Mouse (Mus musculus) neural tube, embryonic 13.5 days (tissue): ENCODE results near the gene Acin1. TPM values are rescaled to one million over a fixed set of nuclear protein-coding genes. Genes with fewer than 3 reads are reported as not detected.

Source experiments
- ATAC-seq: fragments of 200-750 bp; cut with Nextera tagmentation; 2 replicates; pipeline ENCODE4 v1.8.0; 2017; ENCODE audit warnings: low read depth, mild to moderate bottlenecking, moderate TSS enrichment, moderate library complexity
- H3K27ac ChIP-seq: fragments of 300-500 bp; sonication (generic); replicated peaks from 2 replicates; pipeline ENCODE4 v1.5.1; 2015; ENCODE audit warnings: moderate library complexity, mild to moderate bottlenecking, inconsistent platforms
- H3K27me3 ChIP-seq: fragments of 300-500 bp; sonication (generic); 2 replicates; pipeline ENCODE4 v1.6.1; 2015; ENCODE audit warnings: mild to moderate bottlenecking, inconsistent platforms
- H3K36me3 ChIP-seq: fragments of 300-500 bp; sonication (generic); 2 replicates; pipeline ENCODE4 v1.6.1; 2015; ENCODE audit warnings: mild to moderate bottlenecking, inconsistent platforms
- H3K4me1 ChIP-seq: fragments of 300-500 bp; sonication (generic); replicated peaks from 2 replicates; pipeline ENCODE4 v1.6.1; 2015; ENCODE audit warnings: inconsistent platforms
- H3K4me2 ChIP-seq: fragments of 300-500 bp; sonication (generic); 2 replicates; pipeline ENCODE4 v1.6.1; 2015; ENCODE audit warnings: inconsistent platforms, mild to moderate bottlenecking, moderate library complexity
- H3K4me3 ChIP-seq: fragments of 300-500 bp; sonication (generic); 2 replicates; pipeline ENCODE4 v1.5.1; 2015; ENCODE audit warnings: mild to moderate bottlenecking, inconsistent platforms
- H3K9ac ChIP-seq: fragments of 300-500 bp; sonication (generic); 2 replicates; pipeline ENCODE4 v1.6.1; 2015; ENCODE audit warnings: moderate library complexity, mild to moderate bottlenecking, inconsistent platforms
- H3K9me3 ChIP-seq: fragments of 300-500 bp; sonication (generic); 2 replicates; pipeline ENCODE4 v1.6.1; 2016; ENCODE audit warnings: inconsistent platforms
- WGBS: fragments of 180-500 bp; shearing (Covaris S2); methylation state at CpG from one replicate; pipeline ENCODE4 v1.1.7; 2015; 5-methylcytosine and 5-hydroxymethylcytosine counted together
- polyA plus RNA-seq: library from polyadenylated mRNA; unstranded; fragments of >200 nt; fragmentation: Nextera tagmentation; extraction: Ambion mirVana; gene quantifications from 2 replicates; pipeline ENCODE4 v1.2.1, GENCODE M21; 2015

The Acin1 gene
- 140 and 146 TPM in 2 replicates for polyA plus RNA-seq

- WGBS = under 1% methylated on average over 44 of the region's 44 CpGs
- Histone ChIP-seq H3K9ac (peak within 1 kb of the TSS; percentile 87), H3K4me1 (peaks cover 49% of the 10 kb centered on the region), H3K36me3 (peaks cover 42% of the 10 kb centered on the region), H3K4me2 (peak within 1 kb of the TSS; percentile 69), H3K4me3 (peak within 1 kb of the TSS; percentile 77), H3K9me3 (no peaks in the 10 kb centered on the region), H3K27me3 (no peaks in the 10 kb centered on the region), H3K27ac (peak within 1 kb of the TSS; percentile 95)
- ATAC-seq = peak; percentile 98
These were observed at the start of gene Acin1 for GRCm38 (mm10) chr14:54686522-54687143. Gene Acin1 (minus strand): TSS chr14:54686931.

- ATAC-seq = no peak
- H3K9me3 ChIP-seq = no peaks in the 10 kb centered on the region
- peaks cover 13% of the 10 kb centered on the region for H3K4me1 ChIP-seq
- WGBS = 85% methylated on average over 4 of the region's 4 CpGs
- H3K27ac ChIP-seq = no peak overlapping the region
- no peaks in the 10 kb centered on the region for H3K27me3 ChIP-seq
- no peak overlapping the region for H3K9ac ChIP-seq
- no peak overlapping the region for H3K4me3 ChIP-seq
- H3K4me2 ChIP-seq = no peak overlapping the region
- no peaks in the 10 kb centered on the region for H3K36me3 ChIP-seq
These were observed 48.5 kb upstream of the Acin1 start for GRCm38 (mm10) chr14:54735221-54735620.

DNA sequence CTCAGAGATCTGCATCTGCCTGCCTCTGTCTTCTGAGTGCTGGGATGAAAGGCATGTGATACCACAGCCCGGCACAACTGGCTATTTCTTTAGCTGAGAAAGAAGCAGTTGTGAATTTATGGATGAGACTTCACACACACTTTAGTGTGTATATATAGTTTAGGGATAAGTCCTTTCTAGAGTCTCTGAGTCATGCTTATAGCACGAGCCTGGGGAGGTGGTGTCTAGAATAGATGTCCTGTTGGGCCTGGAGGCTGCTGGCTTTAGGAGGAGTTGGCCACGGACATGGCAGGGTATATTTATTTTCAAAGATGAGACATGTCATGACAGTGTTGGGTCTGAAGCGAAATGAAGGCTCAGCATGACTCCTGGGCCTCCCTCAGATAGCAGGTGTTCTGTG, 47.3 kb upstream of the Acin1 start:
- no peak overlapping the region for H3K4me2 ChIP-seq
- no peaks in the 10 kb centered on the region for H3K9me3 ChIP-seq
- H3K27ac ChIP-seq = no peak overlapping the region
- H3K27me3 ChIP-seq = no peaks in the 10 kb centered on the region
- no peak for ATAC-seq
- peaks cover 13% of the 10 kb centered on the region for H3K4me1 ChIP-seq
- no peak overlapping the region for H3K9ac ChIP-seq
- no peaks in the 10 kb centered on the region for H3K36me3 ChIP-seq
- 64% methylated on average over 4 of the region's 4 CpGs for WGBS
- no peak overlapping the region for H3K4me3 ChIP-seq

GRCm38 (mm10) chr14:54732206-54732605, 45.5 kb upstream of the Acin1 start:
- Histone ChIP-seq H3K27me3 (no peaks in the 10 kb centered on the region), H3K4me1 (peaks cover 10% of the 10 kb centered on the region), H3K36me3 (no peaks in the 10 kb centered on the region), H3K9me3 (no peaks in the 10 kb centered on the region), H3K9ac (no peak overlapping the region), H3K4me2 (no peak overlapping the region), H3K4me3 (no peak overlapping the region), H3K27ac (no peak overlapping the region)
- ATAC-seq = no peak
- WGBS = 89% methylated on average over 8 of the region's 8 CpGs

DNA sequence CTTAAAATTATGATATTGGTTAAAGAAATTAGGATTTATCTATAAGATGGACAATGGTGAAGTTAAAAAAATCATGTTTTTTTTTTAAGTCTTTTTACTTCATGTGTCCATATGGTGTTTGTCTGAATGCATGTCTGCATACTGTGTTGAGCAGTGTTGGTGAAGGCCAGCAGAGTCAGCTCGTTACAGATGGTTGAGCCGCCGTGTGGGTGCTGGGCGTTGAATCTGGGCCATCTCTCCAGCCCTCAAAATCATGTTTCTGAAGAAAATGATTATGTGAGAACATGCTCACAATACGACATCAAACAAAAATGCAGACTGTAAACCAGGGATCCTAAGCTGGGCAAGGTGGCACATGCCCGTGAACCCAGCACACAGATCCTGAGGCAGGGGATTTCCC, 43.6 kb upstream of the Acin1 start:
- no peaks in the 10 kb centered on the region for H3K9me3 ChIP-seq
- H3K36me3 ChIP-seq = no peaks in the 10 kb centered on the region
- no peak for ATAC-seq
- H3K27ac ChIP-seq = no peak overlapping the region
- WGBS = 94% methylated on average over 6 of the region's 6 CpGs
- no peaks in the 10 kb centered on the region for H3K27me3 ChIP-seq
- no peak overlapping the region for H3K4me3 ChIP-seq
- H3K4me2 ChIP-seq = no peak overlapping the region
- no peaks in the 10 kb centered on the region for H3K4me1 ChIP-seq
- no peak overlapping the region for H3K9ac ChIP-seq

DNA sequence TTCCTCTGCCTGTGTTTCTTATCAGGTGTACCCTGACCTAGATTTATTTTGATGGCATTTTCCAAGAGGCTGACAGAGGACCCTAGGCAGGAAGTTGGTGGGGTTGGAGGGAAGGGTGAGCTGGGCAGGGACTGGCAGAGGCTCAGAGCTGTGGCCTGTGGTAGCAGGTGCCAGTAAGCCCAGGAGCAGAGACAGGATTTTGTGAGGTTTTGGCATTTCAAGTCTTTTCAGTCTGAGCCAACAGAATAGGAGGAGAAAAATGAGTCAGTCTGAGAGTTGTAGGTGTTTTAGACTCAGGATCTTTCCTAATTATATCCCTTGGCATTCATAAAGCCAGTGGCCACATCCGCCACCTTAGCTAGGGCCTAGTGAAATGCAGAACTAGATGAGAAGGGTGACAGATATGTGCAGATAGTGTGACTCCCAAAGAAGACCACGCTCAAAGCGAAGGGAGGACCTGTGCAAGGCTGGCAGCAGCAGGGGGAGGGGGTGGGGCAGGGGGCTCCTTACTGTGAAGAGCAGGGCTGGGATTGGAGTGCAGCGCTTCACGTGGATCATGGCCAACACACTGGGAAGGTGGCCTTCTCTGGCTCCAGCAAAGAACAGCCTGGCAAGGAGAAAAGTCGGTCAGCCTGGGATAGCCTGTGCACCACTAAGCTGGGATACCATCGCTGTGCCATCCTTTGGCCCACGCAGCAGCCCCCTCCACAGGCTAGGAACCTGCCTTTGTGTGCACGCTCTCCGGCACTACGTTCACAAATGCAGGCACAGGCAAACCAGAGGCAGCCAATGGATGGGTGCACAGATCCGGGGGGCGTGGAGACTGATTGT, 42.3 kb upstream of the Acin1 start:
- Histone ChIP-seq H3K4me1 (no peaks in the 10 kb centered on the region), H3K9ac (no peak overlapping the region), H3K36me3 (no peaks in the 10 kb centered on the region), H3K9me3 (no peaks in the 10 kb centered on the region), H3K4me2 (no peak overlapping the region), H3K27me3 (no peaks in the 10 kb centered on the region), H3K4me3 (no peak overlapping the region), H3K27ac (no peak overlapping the region)
- WGBS = 79% methylated on average over 13 of the region's 13 CpGs
- no peak for ATAC-seq

- H3K9ac ChIP-seq = no peak overlapping the region
- WGBS = 79% methylated on average over 5 of the region's 5 CpGs
- no peaks in the 10 kb centered on the region for H3K4me1 ChIP-seq
- no peak overlapping the region for H3K27ac ChIP-seq
- no peak overlapping the region for H3K4me3 ChIP-seq
- no peaks in the 10 kb centered on the region for H3K9me3 ChIP-seq
- H3K4me2 ChIP-seq = no peak overlapping the region
- H3K27me3 ChIP-seq = no peaks in the 10 kb centered on the region
- ATAC-seq = no peak
- no peaks in the 10 kb centered on the region for H3K36me3 ChIP-seq
These were observed 40.8 kb upstream of the Acin1 start for GRCm38 (mm10) chr14:54727565-54727964.

DNA sequence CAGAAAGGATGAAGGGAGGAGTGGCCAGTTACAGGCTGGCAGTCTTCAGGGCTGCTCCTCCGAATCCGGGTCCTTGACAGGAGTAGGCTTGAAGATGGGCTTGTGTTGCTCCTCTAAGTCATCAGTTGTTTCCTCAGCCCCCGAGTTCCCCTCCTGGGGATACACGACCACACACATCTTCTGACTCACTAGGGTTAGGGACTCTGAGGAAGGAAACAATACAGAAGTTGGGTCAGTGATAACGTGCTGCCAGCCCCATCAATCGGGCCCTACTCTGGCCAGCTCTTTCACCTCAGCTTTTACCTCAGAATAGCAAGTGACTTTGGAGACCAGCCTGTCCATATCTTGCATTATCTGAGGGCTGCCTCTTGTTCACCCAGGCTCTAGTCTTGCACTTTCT, 37.3 kb upstream of the Acin1 start:
- no peak overlapping the region for H3K27ac ChIP-seq
- 85% methylated on average over 6 of the region's 6 CpGs for WGBS
- H3K4me1 ChIP-seq = no peaks in the 10 kb centered on the region
- H3K4me3 ChIP-seq = no peak overlapping the region
- ATAC-seq = no peak
- no peaks in the 10 kb centered on the region for H3K27me3 ChIP-seq
- H3K9ac ChIP-seq = no peak overlapping the region
- no peak overlapping the region for H3K4me2 ChIP-seq
- H3K36me3 ChIP-seq = no peaks in the 10 kb centered on the region
- no peaks in the 10 kb centered on the region for H3K9me3 ChIP-seq

DNA sequence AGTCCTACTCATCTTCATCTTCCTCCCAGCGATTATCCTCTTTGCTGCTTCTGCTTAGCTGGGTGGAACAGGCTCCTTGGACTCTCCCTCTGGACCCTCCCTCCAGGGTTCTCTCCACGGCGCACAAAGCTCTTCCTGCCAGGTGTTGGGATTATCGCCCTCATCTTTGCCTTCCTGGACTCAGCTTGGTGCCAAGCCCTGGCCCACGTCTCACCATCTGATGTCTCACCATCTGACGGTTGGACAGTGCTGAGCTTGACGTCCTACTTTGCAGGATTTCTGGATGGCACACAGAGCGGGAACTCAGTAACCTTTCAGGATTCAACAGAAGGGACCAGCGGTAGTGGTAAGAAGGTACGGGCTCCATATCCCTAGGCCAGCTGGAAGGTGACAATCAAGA, 35.0 kb upstream of the Acin1 start:
- no peak for ATAC-seq
- no peak overlapping the region for H3K27ac ChIP-seq
- no peak overlapping the region for H3K4me3 ChIP-seq
- no peaks in the 10 kb centered on the region for H3K9me3 ChIP-seq
- 82% methylated on average over 10 of the region's 10 CpGs for WGBS
- H3K36me3 ChIP-seq = no peaks in the 10 kb centered on the region
- no peaks in the 10 kb centered on the region for H3K27me3 ChIP-seq
- no peak overlapping the region for H3K9ac ChIP-seq
- H3K4me2 ChIP-seq = no peak overlapping the region
- H3K4me1 ChIP-seq = no peaks in the 10 kb centered on the region

GRCm38 (mm10) chr14:54720654-54721350, 34.1 kb upstream of the Acin1 start:
- WGBS = 96% methylated on average over 7 of the region's 7 CpGs
- no peak overlapping the region for H3K27ac ChIP-seq
- ATAC-seq = no peak

GRCm38 (mm10) chr14:54720041-54720440, 33.3 kb upstream of the Acin1 start:
- Histone ChIP-seq H3K9me3 (no peaks in the 10 kb centered on the region), H3K4me3 (no peak overlapping the region), H3K27ac (no peak overlapping the region), H3K4me2 (no peak overlapping the region), H3K9ac (no peak overlapping the region), H3K36me3 (no peaks in the 10 kb centered on the region), H3K4me1 (peaks cover 4% of the 10 kb centered on the region), H3K27me3 (no peaks in the 10 kb centered on the region)
- ATAC-seq = no peak
- 89% methylated on average over 11 of the region's 11 CpGs for WGBS

More at GRCm38 (mm10) chr14:54720654-54721350, 34.1 kb upstream of the Acin1 start:
- no peak overlapping the region for H3K4me2 ChIP-seq
- no peaks in the 10 kb centered on the region for H3K9me3 ChIP-seq
- no peaks in the 10 kb centered on the region for H3K36me3 ChIP-seq
- H3K27me3 ChIP-seq = no peaks in the 10 kb centered on the region
- no peak overlapping the region for H3K9ac ChIP-seq
- H3K4me3 ChIP-seq = no peak overlapping the region
- H3K4me1 ChIP-seq = no peaks in the 10 kb centered on the region

GRCm38 (mm10) chr14:54715402-54715801, 28.7 kb upstream of the Acin1 start:
- Histone ChIP-seq H3K9me3 (no peaks in the 10 kb centered on the region), H3K27ac (peak overlapping the region; percentile 64; the same call in 1 of the 2 replicates), H3K4me3 (no peak overlapping the region; the same call in 1 of the 2 replicates), H3K4me2 (peak overlapping the region; percentile 77), H3K4me1 (peaks cover 9% of the 10 kb centered on the region), H3K36me3 (no peaks in the 10 kb centered on the region), H3K27me3 (no peaks in the 10 kb centered on the region), H3K9ac (no peak overlapping the region)
- WGBS = 68% methylated on average over 1 of the region's 1 CpGs
- ATAC-seq = no peak
